Mouse (Mus musculus) ES-E14 (cell line): ENCODE measurements around the gene Chsy1. TPM values are rescaled to one million over a fixed set of nuclear protein-coding genes. Genes with fewer than 3 reads are reported as not detected.

Experiments
- DNase-seq: peaks from one replicate; pipeline ENCODE4 v3.0.0-alpha.2; 2013; ENCODE audit warnings: low read depth, low spot score
- H3K27ac ChIP-seq: 2 replicates; pipeline ENCODE4 v1.5.1; 2012; ENCODE audit warnings: low read depth, mild to moderate bottlenecking, low read length, moderate library complexity, mixed read lengths; ENCODE audit not compliant: poor library complexity, insufficient read depth, severe bottlenecking
- H3K36me3 ChIP-seq: 2 replicates; pipeline ENCODE4 v1.6.1; 2012; ENCODE audit warnings: mild to moderate bottlenecking, low read length, moderate library complexity, mixed read lengths; ENCODE audit not compliant: control insufficient read depth, poor library complexity, insufficient read depth, severe bottlenecking
- H3K4me1 ChIP-seq, 2 experiments: fragments of 150-350 bp in 1 of 2; sonication (generic) in 1 of 2; 2 replicates each; pipeline ENCODE4 v1.6.1; 2012; ENCODE audit warnings: low read length in 2 of 2, mild to moderate bottlenecking in 1 of 2, mixed read lengths in 1 of 2; ENCODE audit not compliant: control insufficient read depth in 2 of 2, insufficient read depth in 2 of 2, poor library complexity in 1 of 2
- H3K4me3 ChIP-seq, 2 experiments: fragments of 150-350 bp in 1 of 2; sonication (generic) in 1 of 2; 2 replicates each; pipeline ENCODE4 v1.5.1; 2012; ENCODE audit warnings: low read length in 2 of 2, low read depth in 1 of 2, mild to moderate bottlenecking in 1 of 2, mixed read lengths in 1 of 2; ENCODE audit not compliant: insufficient read depth in 1 of 2, poor library complexity in 1 of 2, severe bottlenecking in 1 of 2
- H3K9ac ChIP-seq: 2 replicates; pipeline ENCODE4 v1.6.1; 2012; ENCODE audit warnings: low read depth, mild to moderate bottlenecking, low read length, mixed read lengths; ENCODE audit not compliant: poor library complexity, insufficient read depth, severe bottlenecking
- H3K9me3 ChIP-seq: fragments of 150-350 bp; sonication (generic); 2 replicates; pipeline ENCODE4 v1.6.1; 2012; ENCODE audit warnings: low read depth, mild to moderate bottlenecking, low read length; ENCODE audit not compliant: control insufficient read depth, insufficient read depth
- CHD2 ChIP-seq: IDR thresholded peaks from 2 replicates; pipeline ENCODE4 v1.6.1; 2014; ENCODE audit warnings: mild to moderate bottlenecking, low read depth, low read length, inconsistent platforms
- HCFC1 ChIP-seq: IDR thresholded peaks from 2 replicates; pipeline ENCODE4 v1.6.1; 2012; ENCODE audit warnings: low read length, inconsistent platforms, borderline replicate concordance; ENCODE audit not compliant: insufficient read depth
- MAFK ChIP-seq: IDR thresholded peaks from 2 replicates; pipeline ENCODE4 v1.6.1; 2014; ENCODE audit warnings: mild to moderate bottlenecking, low read depth, low read length, inconsistent platforms; ENCODE audit not compliant: insufficient read depth
- ZC3H11A ChIP-seq: IDR thresholded peaks from 2 replicates; pipeline ENCODE4 v1.6.1; 2012; ENCODE audit warnings: low read depth, mild to moderate bottlenecking, inconsistent platforms, low read length, borderline replicate concordance
- ZNF384 ChIP-seq: IDR thresholded peaks from 2 replicates; pipeline ENCODE4 v1.6.1; 2012; ENCODE audit warnings: low read depth, low read length, inconsistent platforms
- in situ Hi-C, 2 experiments: fragments of 600-800 bp; cut with MboI; formaldehyde crosslinking; loops; one replicate each; pipeline ENCODE4 v1.15.1; 2025; ENCODE audit warnings: low sequenced_read_pairs in 2 of 2, inconsistent platforms in 1 of 2; ENCODE audit not compliant: unreplicated experiment in 2 of 2
- total RNA-seq: library from RNA; depleted of rRNA; stranded (reverse); fragments of 300-350 nt; gene quantifications from 2 replicates; pipeline ENCODE4 v1.2.3, GENCODE M21; 2012; rRNA removed

The Chsy1 gene
- 25.6 and 30.8 TPM in 2 replicates for total RNA-seq

- no peak for TF ChIP-seq CHD2
- peak; percentile 98 for TF ChIP-seq ZNF384
- TF ChIP-seq ZC3H11A = no peak
- TF ChIP-seq MAFK = no peak
- DNase-seq = peak; percentile 65
- Histone ChIP-seq H3K36me3 (peaks cover under 1% of the 10 kb centered on the region; the same call in 1 of the 2 replicates), H3K4me3 (peak within 1 kb of the TSS; percentile 79 to 90), H3K9ac (peak within 1 kb of the TSS; percentile 83), H3K27ac (no peak within 1 kb of the TSS), H3K4me1 (no peaks in the 10 kb centered on the region), H3K9me3 (no peaks in the 10 kb centered on the region)
- in situ Hi-C loops = loop anchor here (25.0 kb wide), 2 partner anchors 203 to 553 kb away; no protein-coding TSS in a partner anchor
These were observed at the start of gene Chsy1 for GRCm38 (mm10) chr7:66108961-66109854. Chsy1 (plus strand) TSS chr7:66109515.

DNA sequence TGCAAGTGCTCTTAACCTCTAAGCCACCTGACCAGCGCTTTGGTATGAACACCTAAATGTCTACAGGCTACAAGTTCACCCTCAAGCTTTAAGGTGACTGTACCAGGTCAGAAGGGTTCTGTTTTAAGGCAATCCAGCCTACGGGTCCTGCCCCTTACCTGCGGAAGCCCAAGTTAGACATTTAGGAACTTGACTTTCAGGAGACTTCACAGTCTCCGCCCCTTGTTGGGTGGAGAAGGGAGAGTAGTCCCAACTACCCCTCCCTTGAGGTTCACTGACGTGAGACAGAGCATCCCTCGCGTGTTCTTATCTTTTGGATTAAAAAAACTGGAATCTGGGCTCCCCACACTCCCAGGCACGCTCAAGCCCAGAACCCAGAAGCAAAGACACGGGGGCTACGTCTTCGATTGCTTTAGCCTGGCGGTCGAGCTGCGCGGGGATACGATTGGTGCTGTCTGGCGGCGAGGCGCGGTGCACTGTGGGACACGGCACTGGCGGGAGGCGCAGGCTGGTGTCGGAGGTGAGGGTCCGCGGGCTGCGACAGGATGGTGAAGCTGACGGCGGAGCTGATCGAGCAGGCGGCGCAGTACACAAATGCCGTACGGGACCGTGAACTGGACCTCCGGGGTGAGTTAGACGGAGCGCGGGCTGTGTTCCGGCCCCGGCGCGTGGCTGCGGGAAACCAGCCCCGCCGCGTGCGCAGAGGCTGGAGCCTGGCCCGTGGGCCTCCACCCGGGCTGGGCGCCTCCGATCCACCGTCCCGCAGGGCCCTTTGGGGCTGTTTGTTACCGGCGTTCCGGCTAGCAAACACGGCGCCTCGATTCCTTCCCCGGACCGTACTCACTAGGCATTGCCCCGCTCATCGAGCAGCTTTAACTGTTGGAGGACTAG, 49.0 kb upstream of the Chsy1 start:
- Histone ChIP-seq H3K27ac (0 out of 2 replicates have a peak overlapping the region, but pooled peaks have one; percentile 26), H3K9ac (peak overlapping the region; percentile 98), H3K4me3 (peak overlapping the region; percentile 86 to 96), H3K36me3 (peaks cover 12% of the 10 kb centered on the region), H3K9me3 (no peaks in the 10 kb centered on the region), H3K4me1 (no peaks in the 10 kb centered on the region)
- peak; percentile 83 for TF ChIP-seq HCFC1
- no peak for TF ChIP-seq MAFK
- in situ Hi-C loops = no loop called here
- DNase-seq = peak; percentile 70

GRCm38 (mm10) chr7:66061057-66061456, 48.3 kb upstream of the Chsy1 start:
- Histone ChIP-seq H3K27ac (no peak overlapping the region), H3K36me3 (peaks cover 12% of the 10 kb centered on the region), H3K9me3 (no peaks in the 10 kb centered on the region), H3K4me1 (no peaks in the 10 kb centered on the region), H3K9ac (peak overlapping the region; percentile 98), H3K4me3 (peak overlapping the region; percentile 86 to 96)
- in situ Hi-C loops = no loop called here
- no peak for TF ChIP-seq MAFK
- TF ChIP-seq ZC3H11A = no peak
- TF ChIP-seq HCFC1 = no peak
- no peak for TF ChIP-seq CHD2
- peak; percentile 7 for DNase-seq

DNA sequence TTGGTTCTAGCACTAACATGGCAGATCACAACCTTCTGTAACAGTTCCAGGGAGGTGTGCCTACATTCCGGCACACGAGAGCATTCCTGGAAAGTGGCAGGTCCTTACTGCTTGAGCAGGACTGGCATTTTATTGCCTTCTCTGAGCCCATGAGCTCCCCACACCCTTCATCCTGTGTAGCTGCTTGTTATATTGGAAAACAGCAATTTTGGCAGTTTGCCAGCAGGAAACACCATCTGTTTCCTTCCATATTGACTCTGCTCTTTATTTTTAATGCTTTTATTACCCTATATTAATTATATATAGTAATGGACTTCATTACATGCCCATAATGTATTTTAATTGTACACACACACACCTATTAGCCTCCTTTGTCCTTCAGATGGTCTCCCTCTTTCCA, 32.9 kb upstream of the Chsy1 start:
- TF ChIP-seq CHD2 (no peak), HCFC1 (no peak), MAFK (no peak), ZNF384 (no peak), ZC3H11A (no peak)
- Histone ChIP-seq H3K36me3 (peaks cover 18% of the 10 kb centered on the region), H3K27ac (no peak overlapping the region), H3K9me3 (no peaks in the 10 kb centered on the region), H3K9ac (no peak overlapping the region), H3K4me1 (peaks cover 0 to 4% of the 10 kb centered on the region in 2 experiments; a peak in 1 of 4 replicates), H3K4me3 (no peak overlapping the region)
- DNase-seq = no peak
- in situ Hi-C loops = no loop called here
